Mouse (Mus musculus) embryonic facial prominence, embryonic 12.5 days (tissue): ENCODE data around the gene Pi4k2a. TPM values are rescaled to one million over a fixed set of nuclear protein-coding genes. Genes with fewer than 3 reads are reported as not detected.

Source experiments
- polyA plus RNA-seq: library from polyadenylated mRNA; unstranded; fragments of >200 nt; fragmentation: Nextera tagmentation; extraction: Ambion mirVana; gene quantifications from 2 replicates; pipeline ENCODE4 v1.2.1, GENCODE M21; 2016

Gene Pi4k2a
- polyA plus RNA-seq, 1 experiment from 2014 or later: 39.6 TPM

Other genes with a start within 250 kb of the Pi4k2a start
- gene Frat2, start 242.3 kb upstream of the Pi4k2a start, polyA plus RNA-seq: 9.2 and 9.9 TPM in 2 replicates
- gene Rrp12, start 194.3 kb upstream of the Pi4k2a start, polyA plus RNA-seq: 23.5 and 24.0 TPM in 2 replicates
- gene Pgam1, start 178.5 kb upstream of the Pi4k2a start, polyA plus RNA-seq: 595 TPM in 2 replicates
- gene Exosc1, start 157.0 kb upstream of the Pi4k2a start, polyA plus RNA-seq: 76.7 and 81.5 TPM in 2 replicates
- gene Zdhhc16, start 157.0 kb upstream of the Pi4k2a start, polyA plus RNA-seq: 93.0 and 94.2 TPM in 2 replicates
- gene Mms19, start 109.3 kb upstream of the Pi4k2a start, polyA plus RNA-seq: 41.5 and 41.7 TPM in 2 replicates
- 20.3 and 20.5 TPM in 2 replicates for gene Ubtd1, start 108.7 kb upstream of the Pi4k2a start, polyA plus RNA-seq
- 0.24 and 0.27 TPM in 2 replicates for gene Ankrd2, start 54.5 kb upstream of the Pi4k2a start, polyA plus RNA-seq
- gene Hoga1, start 44.9 kb upstream of the Pi4k2a start, polyA plus RNA-seq: 1.3 and 1.9 TPM in 2 replicates
- not detected in 2 replicates for gene 4933411K16Rik, start 38.2 kb upstream of the Pi4k2a start, polyA plus RNA-seq
- gene Morn4, start 4.1 kb upstream of the Pi4k2a start, polyA plus RNA-seq: 37.8 and 42.8 TPM in 2 replicates
- 22.7 and 26.1 TPM in 2 replicates for gene Avpi1, start 38.6 kb downstream of the Pi4k2a start, polyA plus RNA-seq
- gene Marveld1, start 56.9 kb downstream of the Pi4k2a start, polyA plus RNA-seq: 10.8 and 16.8 TPM in 2 replicates
- 32.5 and 36.5 TPM in 2 replicates for gene Zfyve27, start 73.5 kb downstream of the Pi4k2a start, polyA plus RNA-seq
- 2.9 and 3.8 TPM in 2 replicates for gene Sfrp5, start 111.8 kb downstream of the Pi4k2a start, polyA plus RNA-seq
- gene Golga7b, start 157.1 kb downstream of the Pi4k2a start, polyA plus RNA-seq: 1.8 and 1.9 TPM in 2 replicates